Comparison of ENCODE assay signal across 8 mouse cellular contexts in the genomic region with DNA sequence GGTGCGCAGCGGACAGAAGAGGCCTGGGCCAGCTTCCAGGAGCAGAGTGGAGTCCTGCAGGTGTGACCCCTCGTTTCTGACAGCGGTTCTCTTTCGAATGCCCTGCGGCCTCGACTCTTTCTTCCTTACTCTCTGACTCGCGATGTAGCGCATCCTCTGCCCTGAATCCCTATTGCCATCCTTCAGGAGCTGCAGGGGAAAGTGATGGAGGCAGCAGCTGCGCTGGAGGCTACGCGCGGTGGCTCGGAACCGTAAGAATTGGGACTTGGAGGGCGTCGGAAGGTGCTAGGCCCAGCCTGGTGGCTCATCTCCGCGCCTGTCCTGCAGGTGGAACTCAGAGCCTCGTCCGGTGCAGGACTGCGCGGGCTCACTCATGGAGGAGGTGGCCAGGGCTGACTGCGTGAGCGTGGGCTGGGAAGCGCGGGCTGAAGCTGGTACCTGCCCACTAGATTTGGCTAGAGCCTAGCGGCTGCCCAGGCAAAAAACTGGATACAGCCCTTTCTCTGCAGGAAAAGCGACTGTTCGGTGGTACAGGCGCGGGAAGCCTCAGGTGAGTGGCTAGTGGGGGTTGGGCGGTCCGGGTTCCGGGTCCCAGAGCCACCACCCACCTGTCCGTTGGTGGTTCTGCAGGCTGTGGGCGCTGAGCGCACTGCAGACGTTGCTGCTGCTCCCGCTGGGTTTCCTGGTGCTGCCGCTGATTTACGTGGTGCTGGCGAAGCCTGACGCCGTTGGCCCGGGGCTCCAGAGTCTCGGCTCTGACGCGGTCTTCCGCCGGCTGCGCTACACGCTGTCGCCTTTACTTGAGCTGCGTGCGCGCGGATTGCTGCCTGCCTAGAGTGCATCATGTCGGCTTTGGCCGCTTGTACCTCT. TPM values are rescaled to one million over a fixed set of nuclear protein-coding genes. Genes with fewer than 3 reads are reported as not detected.
DNase-seq lines count a peak whose midpoint lies in the region; ATAC-seq lines count a peak whose summit lies in the region.

No protein-coding gene starts in this region.

- peaks cover 3% of the 10 kb centered on the region; the same call in 1 of the 2 replicates for H3K36me3 ChIP-seq in embryonic facial prominence, embryonic 11.5 days (replicated peaks; ENCODE audit: control insufficient read depth, insufficient read depth, low read depth, low read length)
- H3K36me3 ChIP-seq in hindbrain, embryonic 12.5 days, result peaks cover 36% of the 10 kb centered on the region

- peak; percentile 85 for DNase-seq in CD4-positive, CD25-positive, alpha-beta regulatory T cell, adult 2 months (ENCODE audit: low read depth, low spot score)
- DNase-seq in adrenal gland, adult 8-10 months, result peak; percentile 27
- peak; percentile 67 for DNase-seq in embryonic facial prominence, embryonic 11.5 days (ENCODE audit: low spot score)
- DNase-seq in left cerebral cortex, adult 11 months (ENCODE audit: low spot score), result peak; percentile 53
- DNase-seq in lung, postnatal 36 days, result peak; percentile 5
- DNase-seq in right cerebral cortex, postnatal 36 days (ENCODE audit: low spot score in 2 of 2), result peak; percentile 74 to 75
- no peak for DNase-seq in urinary bladder, adult 2 months (ENCODE audit: low spot score)

- peaks cover 10% of the 10 kb centered on the region for H3K4me1 ChIP-seq in embryonic facial prominence, embryonic 11.5 days (ENCODE audit: control insufficient read depth, insufficient read depth, low read length)
- H3K4me1 ChIP-seq in hindbrain, embryonic 12.5 days, result peaks cover 22% of the 10 kb centered on the region

- H3K9ac ChIP-seq in embryonic facial prominence, embryonic 11.5 days (replicated peaks; ENCODE audit: low read length), result peak overlapping the region; percentile 1; the same call in 1 of the 2 replicates
- H3K9ac ChIP-seq in hindbrain, embryonic 12.5 days, result peak overlapping the region; percentile 29

- H3K27ac ChIP-seq in embryonic facial prominence, embryonic 11.5 days (replicated peaks; ENCODE audit: low read depth, low read length), result no peak overlapping the region
- no peak overlapping the region for H3K27ac ChIP-seq in hindbrain, embryonic 12.5 days

- no peaks in the 10 kb centered on the region for H3K9me3 ChIP-seq in embryonic facial prominence, embryonic 11.5 days (replicated peaks; ENCODE audit: control insufficient read depth, low read length)
- no peaks in the 10 kb centered on the region for H3K9me3 ChIP-seq in hindbrain, embryonic 12.5 days (replicated peaks)

- H3K4me2 ChIP-seq in embryonic facial prominence, embryonic 11.5 days (ENCODE audit: low read depth, low read length), result peak overlapping the region; percentile 94
- H3K4me2 ChIP-seq in hindbrain, embryonic 12.5 days (replicated peaks), result peak overlapping the region; percentile 84

- no peak for ATAC-seq in embryonic facial prominence, embryonic 11.5 days (replicated peaks; ENCODE audit: insufficient number of reproducible peaks, low FRiP score, low TSS enrichment, low read depth)
- ATAC-seq in hindbrain, embryonic 12.5 days (ENCODE audit: low FRiP score), result peak; percentile 20; the same call in 1 of the 2 replicates

- H3K27me3 ChIP-seq in embryonic facial prominence, embryonic 11.5 days (ENCODE audit: control insufficient read depth, insufficient read depth, low read length), result peaks cover 20% of the 10 kb centered on the region
- H3K27me3 ChIP-seq in hindbrain, embryonic 12.5 days, result peaks cover 37% of the 10 kb centered on the region

- 1% methylated on average over 58 of the region's 61 CpGs for WGBS in embryonic facial prominence, embryonic 11.5 days
- WGBS in hindbrain, embryonic 12.5 days, result 3% methylated on average over 61 of the region's 61 CpGs

- peak overlapping the region; percentile 53 for H3K4me3 ChIP-seq in embryonic facial prominence, embryonic 11.5 days (ENCODE audit: low read depth, low read length)
- peak overlapping the region; percentile 49 for H3K4me3 ChIP-seq in hindbrain, embryonic 12.5 days

RNA-seq across cellular contexts. Expression of a gene that starts 1.7 kb away (rescaled TPM):
- total RNA-seq in adrenal gland, adult 8-10 months (2022), result 10 to 100 TPM in 3 of 4 experiments, 1 to 10 TPM in 1; 9.3 to 30.7 (median 19.6) TPM
- polyA plus RNA-seq in embryonic facial prominence, embryonic 11.5 days (2014; fragmentation: Nextera tagmentation; extraction: Ambion mirVana), result 4.0 and 5.2 TPM in 2 replicates
- polyA plus RNA-seq in hindbrain, embryonic 12.5 days (2016; fragmentation: Nextera tagmentation; extraction: Ambion mirVana), result 19.6 and 23.0 TPM in 2 replicates
- polyA plus RNA-seq in urinary bladder, adult 2 months (2012; rRNA removed), result 30.4 and 31.6 TPM in 2 replicates

RNA-seq across cellular contexts. Expression of a gene that starts 44.2 kb away (rescaled TPM):
- 1 to 10 TPM; 2.0 to 3.7 (median 3.4) TPM for total RNA-seq in adrenal gland, adult 8-10 months (2022)
- polyA plus RNA-seq in embryonic facial prominence, embryonic 11.5 days (2014; fragmentation: Nextera tagmentation; extraction: Ambion mirVana), result 6.1 and 7.8 TPM in 2 replicates
- polyA plus RNA-seq in hindbrain, embryonic 12.5 days (2016; fragmentation: Nextera tagmentation; extraction: Ambion mirVana), result 12.3 and 13.8 TPM in 2 replicates
- 3.5 and 4.7 TPM in 2 replicates for polyA plus RNA-seq in urinary bladder, adult 2 months (2012; rRNA removed)

RNA-seq across cellular contexts. Expression of a gene that starts 53.6 kb away (rescaled TPM):
- total RNA-seq in adrenal gland, adult 8-10 months (2022), result under 1 TPM; 0.15 to 0.52 (median 0.35) TPM
- polyA plus RNA-seq in embryonic facial prominence, embryonic 11.5 days (2014; fragmentation: Nextera tagmentation; extraction: Ambion mirVana), result 0.20 TPM in 2 replicates
- 0.33 and 0.43 TPM in 2 replicates for polyA plus RNA-seq in hindbrain, embryonic 12.5 days (2016; fragmentation: Nextera tagmentation; extraction: Ambion mirVana)
- 0.19 and 0.24 TPM in 2 replicates for polyA plus RNA-seq in urinary bladder, adult 2 months (2012; rRNA removed)
